Mouse (Mus musculus) liver, embryonic 11.5 days (tissue): ENCODE results near the gene Cmtm4. TPM values are rescaled to one million over a fixed set of nuclear protein-coding genes. Genes with fewer than 3 reads are reported as not detected.

Source experiments
- ATAC-seq: fragments of 200-750 bp; cut with Nextera tagmentation; replicated peaks from 2 replicates; pipeline ENCODE4 v1.8.0; 2017; ENCODE audit warnings: moderate number of reproducible peaks, mild to moderate bottlenecking, moderate TSS enrichment, moderate library complexity; ENCODE audit not compliant: low FRiP score
- DNase-seq: peaks from one replicate; pipeline ENCODE4 v3.0.0-alpha.2; 2017; ENCODE audit warnings: low spot score
- H3K27ac ChIP-seq: fragments of 300-500 bp; sonication (generic); 2 replicates; pipeline ENCODE4 v1.5.1; 2014; ENCODE audit warnings: mild to moderate bottlenecking, low read depth, low read length, control low read depth
- H3K27me3 ChIP-seq: fragments of 300-500 bp; sonication (generic); replicated peaks from 2 replicates; pipeline ENCODE4 v1.6.1; 2014; ENCODE audit warnings: low read length, mixed read lengths; ENCODE audit not compliant: control insufficient read depth, insufficient read depth
- H3K36me3 ChIP-seq: fragments of 300-500 bp; sonication (generic); 2 replicates; pipeline ENCODE4 v1.6.1; 2014; ENCODE audit warnings: mild to moderate bottlenecking, low read length, moderate library complexity, mixed read lengths; ENCODE audit not compliant: control insufficient read depth, insufficient read depth
- H3K4me1 ChIP-seq: fragments of 300-500 bp; sonication (generic); replicated peaks from 2 replicates; pipeline ENCODE4 v1.6.1; 2014; ENCODE audit warnings: low read length, mixed read lengths; ENCODE audit not compliant: control insufficient read depth, insufficient read depth
- H3K4me2 ChIP-seq: fragments of 300-500 bp; sonication (generic); 2 replicates; pipeline ENCODE4 v1.6.1; 2014; ENCODE audit warnings: mild to moderate bottlenecking, control low read depth, moderate library complexity
- H3K4me3 ChIP-seq: fragments of 300-500 bp; sonication (generic); 2 replicates; pipeline ENCODE4 v1.5.1; 2014; ENCODE audit warnings: low read depth, low read length, control low read depth
- H3K9ac ChIP-seq: fragments of 300-500 bp; sonication (generic); 2 replicates; pipeline ENCODE4 v1.6.1; 2014; ENCODE audit warnings: low read depth, low read length, control low read depth
- H3K9me3 ChIP-seq: fragments of 300-500 bp; sonication (generic); 2 replicates; pipeline ENCODE4 v1.6.1; 2016; ENCODE audit warnings: low read length, inconsistent platforms, mixed read lengths; ENCODE audit not compliant: control insufficient read depth
- WGBS: fragments of 180-500 bp; shearing (Covaris S2); extraction: QIAGEN DNeasy Blood & Tissue Kit; methylation state at CpG from one replicate; pipeline ENCODE4 v1.1.7; 2014; 5-methylcytosine and 5-hydroxymethylcytosine counted together
- polyA plus RNA-seq: library from polyadenylated mRNA; unstranded; fragments of >200 nt; fragmentation: Nextera tagmentation; extraction: Ambion mirVana; gene quantifications from 2 replicates; pipeline ENCODE4 v1.2.1, GENCODE M21; 2014

Gene Cmtm4
- polyA plus RNA-seq, 1 experiment from 2014 or later = 1.3 TPM

DNA sequence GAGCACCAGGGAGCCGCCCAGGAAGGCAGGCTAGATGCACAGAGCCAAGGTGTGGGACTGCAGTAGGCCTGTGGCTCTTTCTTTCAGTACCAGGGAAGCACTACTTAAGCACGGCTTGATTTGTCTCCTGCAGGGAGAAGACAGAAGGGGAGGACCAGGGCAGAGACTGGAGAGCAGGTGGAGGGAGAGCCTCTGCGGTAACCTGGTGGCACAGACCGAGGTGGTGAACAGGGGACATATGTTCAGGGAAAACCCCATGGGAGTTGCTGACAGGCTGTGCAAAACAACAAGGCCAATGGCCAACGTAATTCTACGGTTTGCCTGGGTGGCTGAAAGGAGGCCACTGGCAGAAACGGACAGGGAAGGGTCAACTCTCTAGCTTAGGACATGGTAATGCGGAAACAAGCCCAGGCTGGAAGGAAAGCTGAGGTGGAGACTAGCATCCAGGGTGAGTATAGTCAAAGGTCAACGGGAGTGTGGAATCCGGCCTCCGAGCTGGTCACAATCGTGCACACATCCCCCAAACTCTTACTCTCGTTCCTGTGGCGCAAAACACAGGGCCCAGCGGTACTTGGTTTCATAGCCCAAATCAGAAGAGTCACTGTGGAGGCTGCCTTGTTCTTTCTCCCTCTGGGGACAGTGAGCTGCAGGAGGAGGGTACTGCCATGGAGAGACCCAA, 35.7 kb downstream of the Cmtm4 start:
- no peaks in the 10 kb centered on the region for H3K9me3 ChIP-seq
- no peak overlapping the region for H3K4me2 ChIP-seq
- no peak overlapping the region for H3K9ac ChIP-seq
- H3K36me3 ChIP-seq = no peaks in the 10 kb centered on the region
- peak overlapping the region; percentile 14; the same call in 1 of the 2 replicates for H3K27ac ChIP-seq
- no peak for DNase-seq
- ATAC-seq = no peak
- no peaks in the 10 kb centered on the region for H3K27me3 ChIP-seq
- 75% methylated on average over 15 of the region's 15 CpGs for WGBS
- H3K4me1 ChIP-seq = peaks cover 4% of the 10 kb centered on the region; the same call in 1 of the 2 replicates
- no peak overlapping the region for H3K4me3 ChIP-seq

DNA sequence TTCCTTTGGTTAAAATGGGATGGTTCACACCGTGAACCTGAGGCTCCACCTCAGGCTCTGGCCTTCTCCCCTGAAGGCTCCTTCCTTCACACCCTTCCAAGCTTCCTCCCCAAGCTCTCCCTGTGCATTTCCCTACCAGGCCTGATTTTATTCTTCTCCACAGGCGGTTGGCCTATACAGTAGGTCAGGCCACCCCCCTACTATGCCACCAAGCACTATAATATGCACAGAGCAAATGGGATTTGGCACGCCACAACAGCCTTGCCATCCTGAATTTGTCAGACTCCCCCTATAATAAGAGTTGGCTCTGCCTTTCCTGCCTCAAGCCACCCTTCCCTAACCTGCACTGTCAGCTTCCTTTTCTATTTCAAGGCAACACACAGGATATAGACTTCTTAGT, 37.0 kb downstream of the Cmtm4 start:
- DNase-seq (no peak), ATAC-seq (no peak)
- H3K36me3 ChIP-seq = no peaks in the 10 kb centered on the region
- H3K4me1 ChIP-seq = peaks cover 4% of the 10 kb centered on the region; the same call in 1 of the 2 replicates
- H3K27ac ChIP-seq = no peak overlapping the region
- H3K9ac ChIP-seq = no peak overlapping the region
- no peaks in the 10 kb centered on the region for H3K9me3 ChIP-seq
- 84% methylated on average over 3 of the region's 3 CpGs for WGBS
- no peaks in the 10 kb centered on the region for H3K27me3 ChIP-seq
- H3K4me2 ChIP-seq = no peak overlapping the region
- no peak overlapping the region for H3K4me3 ChIP-seq

DNA sequence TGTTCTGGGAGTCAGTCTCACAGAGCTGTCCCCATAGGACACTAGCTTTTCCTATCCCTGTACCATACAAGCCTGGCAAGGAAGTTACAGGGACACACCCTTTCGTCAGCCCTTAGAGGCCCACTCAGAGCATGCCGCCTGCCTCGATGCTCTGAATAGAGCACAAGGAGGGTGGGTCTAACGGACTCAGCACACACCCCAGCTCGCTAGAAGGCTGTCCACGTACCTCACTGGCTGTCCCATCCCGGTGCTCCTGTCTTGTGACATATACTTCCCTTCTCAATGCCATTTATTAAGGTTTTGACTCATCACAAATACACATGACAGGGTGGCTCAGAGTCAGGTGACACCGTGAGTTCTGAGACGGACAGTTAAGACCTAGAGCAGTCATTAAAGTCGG, 41.1 kb downstream of the Cmtm4 start:
- WGBS = 88% methylated on average over 10 of the region's 10 CpGs
- Histone ChIP-seq H3K36me3 (no peaks in the 10 kb centered on the region), H3K27ac (no peak overlapping the region), H3K4me2 (no peak overlapping the region), H3K9ac (no peak overlapping the region), H3K4me1 (peaks cover under 1% of the 10 kb centered on the region; the same call in 1 of the 2 replicates), H3K27me3 (no peaks in the 10 kb centered on the region), H3K9me3 (no peaks in the 10 kb centered on the region), H3K4me3 (no peak overlapping the region)
- ATAC-seq (no peak), DNase-seq (no peak)

DNA sequence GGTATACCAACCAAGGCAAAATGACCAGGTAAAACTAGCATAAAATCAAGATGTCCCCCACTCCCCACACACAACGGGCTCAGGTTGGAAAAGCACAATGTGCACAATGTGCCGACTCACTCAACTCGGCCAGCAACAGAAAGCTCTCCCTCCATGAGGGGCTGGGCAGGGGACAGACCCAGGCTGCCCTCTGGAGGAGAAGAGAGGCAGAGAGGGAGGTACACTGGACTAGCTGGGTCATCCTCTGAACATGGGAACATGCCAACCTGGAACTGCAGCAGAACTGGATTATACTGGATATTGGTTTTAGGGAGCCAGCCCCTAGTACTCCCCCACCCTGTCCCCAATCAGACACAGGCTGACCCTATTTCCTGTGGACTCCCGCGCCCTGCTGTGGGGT, 42.4 kb downstream of the Cmtm4 start:
- 49% methylated on average over 5 of the region's 5 CpGs for WGBS
- Histone ChIP-seq H3K4me1 (no peaks in the 10 kb centered on the region), H3K9ac (no peak overlapping the region), H3K4me2 (no peak overlapping the region), H3K27ac (no peak overlapping the region), H3K27me3 (no peaks in the 10 kb centered on the region), H3K9me3 (no peaks in the 10 kb centered on the region), H3K4me3 (no peak overlapping the region), H3K36me3 (no peaks in the 10 kb centered on the region)
- 0 out of 2 replicates have a peak, but pooled peaks have one; percentile 36 for ATAC-seq
- no peak for DNase-seq

DNA sequence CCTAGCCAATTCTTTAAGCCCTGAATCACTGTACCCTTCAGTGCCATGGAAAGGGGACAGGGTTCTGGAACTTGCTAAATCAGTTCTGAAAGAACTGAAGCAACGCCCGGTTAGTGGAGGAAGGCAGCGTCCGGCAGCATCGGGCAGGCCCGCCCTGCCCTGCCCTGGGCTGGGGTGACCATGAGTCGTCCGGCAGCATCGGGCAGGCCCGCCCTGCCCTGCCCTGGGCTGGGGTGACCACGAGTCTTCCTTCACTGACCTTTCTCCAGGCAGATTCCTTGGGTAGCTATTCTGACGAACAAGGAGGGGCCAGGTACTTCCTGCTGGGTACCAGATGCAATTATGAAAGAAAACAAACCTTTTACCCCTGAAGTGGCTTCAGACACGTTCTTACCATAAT, 45.6 kb downstream of the Cmtm4 start:
- Histone ChIP-seq H3K9me3 (no peaks in the 10 kb centered on the region), H3K4me1 (no peaks in the 10 kb centered on the region), H3K27me3 (no peaks in the 10 kb centered on the region), H3K4me3 (no peak overlapping the region), H3K9ac (no peak overlapping the region), H3K27ac (no peak overlapping the region), H3K36me3 (no peaks in the 10 kb centered on the region; the same call in 1 of the 2 replicates), H3K4me2 (no peak overlapping the region)
- ATAC-seq (no peak), DNase-seq (no peak)
- 82% methylated on average over 13 of the region's 13 CpGs for WGBS

DNA sequence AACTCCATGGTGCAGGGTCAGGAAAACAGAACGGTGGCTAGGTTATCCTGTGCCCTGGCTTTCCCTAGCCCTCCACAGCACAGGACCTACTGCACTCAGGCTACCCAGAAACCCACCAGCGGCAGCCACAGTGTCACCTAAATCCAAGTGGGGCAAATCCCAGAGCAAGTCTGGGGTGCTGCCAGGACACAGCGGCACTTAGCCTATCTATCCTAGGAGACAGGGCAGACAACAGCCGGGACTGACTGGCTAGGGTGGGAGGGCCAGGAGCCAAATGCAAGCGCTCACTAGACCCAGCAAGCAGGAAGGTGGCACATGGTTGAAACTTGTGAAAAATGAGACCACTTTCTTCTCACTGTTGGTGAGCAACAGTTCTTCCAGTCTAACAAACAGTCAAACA, 46.6 kb downstream of the Cmtm4 start:
- Histone ChIP-seq H3K27ac (no peak overlapping the region), H3K4me3 (no peak overlapping the region), H3K4me2 (no peak overlapping the region), H3K9ac (no peak overlapping the region), H3K9me3 (no peaks in the 10 kb centered on the region), H3K4me1 (no peaks in the 10 kb centered on the region), H3K27me3 (no peaks in the 10 kb centered on the region), H3K36me3 (no peaks in the 10 kb centered on the region; the same call in 1 of the 2 replicates)
- DNase-seq (no peak), ATAC-seq (no peak)
- WGBS = 77% methylated on average over 5 of the region's 5 CpGs

DNA sequence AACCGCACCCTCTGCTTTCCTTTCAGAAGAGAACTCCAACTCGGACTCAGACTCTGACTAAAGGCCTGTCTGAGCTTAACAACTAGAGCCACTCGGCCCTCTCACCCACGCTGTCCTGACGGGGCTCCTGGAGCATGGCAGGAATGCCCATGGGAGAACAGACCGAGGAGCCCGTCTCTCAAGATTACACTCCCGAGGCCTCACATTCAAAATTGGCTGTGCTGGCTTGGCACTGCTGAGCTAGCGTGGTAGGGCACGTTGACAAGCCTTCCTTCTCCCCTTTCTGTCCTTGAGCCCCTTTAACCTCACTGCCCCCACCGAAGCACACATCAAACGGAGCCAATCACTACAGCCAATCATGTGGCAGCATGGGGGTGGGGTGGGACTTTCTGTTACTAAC, 48.9 kb downstream of the Cmtm4 start:
- Histone ChIP-seq H3K27ac (no peak overlapping the region), H3K36me3 (no peaks in the 10 kb centered on the region; the same call in 1 of the 2 replicates), H3K9ac (peak overlapping the region; percentile 30; the same call in 1 of the 2 replicates), H3K4me3 (no peak overlapping the region), H3K4me1 (peaks cover 1% of the 10 kb centered on the region), H3K9me3 (no peaks in the 10 kb centered on the region), H3K27me3 (no peaks in the 10 kb centered on the region), H3K4me2 (no peak overlapping the region)
- DNase-seq (no peak), ATAC-seq (no peak)
- 63% methylated on average over 12 of the region's 12 CpGs for WGBS

DNA sequence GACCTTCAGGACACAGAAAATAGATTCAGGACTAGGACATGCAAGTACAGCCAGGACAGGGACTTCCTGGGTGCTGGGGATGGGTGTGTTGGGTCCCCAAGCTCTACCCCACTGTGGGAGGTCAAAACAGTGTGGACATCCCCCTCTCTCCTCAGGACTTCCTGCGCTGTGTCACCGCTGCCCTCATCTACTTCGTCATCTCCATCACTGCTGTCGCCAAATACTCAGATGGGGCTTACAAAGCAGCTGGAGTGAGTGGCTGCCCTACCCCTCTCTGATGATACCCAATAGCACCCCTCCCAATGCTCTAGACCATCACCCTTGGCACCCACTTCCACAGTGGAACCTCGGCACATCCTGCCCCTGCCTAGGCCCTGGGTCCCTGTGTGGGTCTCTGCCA, 51.0 kb downstream of the Cmtm4 start:
- DNase-seq = no peak
- ATAC-seq = no peak
- 84% methylated on average over 5 of the region's 5 CpGs for WGBS
- Histone ChIP-seq H3K4me3 (no peak overlapping the region), H3K27me3 (no peaks in the 10 kb centered on the region), H3K4me1 (peaks cover 4% of the 10 kb centered on the region), H3K27ac (no peak overlapping the region), H3K9me3 (no peaks in the 10 kb centered on the region), H3K4me2 (no peak overlapping the region), H3K36me3 (no peaks in the 10 kb centered on the region; the same call in 1 of the 2 replicates), H3K9ac (no peak overlapping the region)

DNA sequence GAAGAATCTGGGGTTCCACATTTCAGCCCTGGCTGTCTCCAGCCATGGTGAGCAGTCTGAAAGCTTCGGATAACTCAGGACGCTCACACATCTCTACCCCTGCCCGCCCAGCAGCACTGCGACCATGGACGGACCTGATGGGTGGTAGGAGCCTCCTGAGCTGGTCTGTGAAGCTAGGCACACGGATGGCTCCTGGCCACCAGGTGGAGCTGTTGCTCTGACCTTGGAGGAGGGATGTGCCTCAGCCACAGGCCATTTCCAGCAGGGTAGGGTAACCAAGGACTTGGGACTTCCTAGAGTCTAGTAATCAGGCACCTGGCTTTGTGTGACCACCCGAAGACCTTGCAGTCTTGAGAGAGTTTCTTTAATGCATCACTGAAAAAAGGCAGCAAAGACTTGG, 51.6 kb downstream of the Cmtm4 start:
- H3K4me3 ChIP-seq = no peak overlapping the region
- no peaks in the 10 kb centered on the region for H3K27me3 ChIP-seq
- ATAC-seq (peak; percentile 49), DNase-seq (peak; percentile 77)
- 11% methylated on average over 7 of the region's 7 CpGs for WGBS
- H3K9ac ChIP-seq = no peak overlapping the region
- no peak overlapping the region for H3K27ac ChIP-seq
- no peaks in the 10 kb centered on the region for H3K9me3 ChIP-seq
- H3K4me2 ChIP-seq = no peak overlapping the region
- H3K36me3 ChIP-seq = no peaks in the 10 kb centered on the region; the same call in 1 of the 2 replicates
- H3K4me1 ChIP-seq = peaks cover 7% of the 10 kb centered on the region
